Mouse (Mus musculus) embryonic facial prominence, embryonic 10.5 days (tissue): ENCODE results near the gene Gm28051. TPM values are rescaled to one million over a fixed set of nuclear protein-coding genes. Genes with fewer than 3 reads are reported as not detected.

Experiments
- DNase-seq: peaks from one replicate; pipeline ENCODE4 v3.0.0-alpha.2; 2017; ENCODE audit warnings: low spot score
- H3K27ac ChIP-seq: fragments of 300-500 bp; sonication (generic); replicated peaks from 2 replicates; pipeline ENCODE4 v1.5.1; 2016; ENCODE audit warnings: mild to moderate bottlenecking
- H3K27me3 ChIP-seq: fragments of 300-500 bp; sonication (generic); replicated peaks from 2 replicates; pipeline ENCODE4 v1.6.1; 2016; ENCODE audit warnings: low read depth, mild to moderate bottlenecking; ENCODE audit not compliant: poor library complexity, severe bottlenecking
- H3K36me3 ChIP-seq: fragments of 300-500 bp; sonication (generic); replicated peaks from 2 replicates; pipeline ENCODE4 v1.6.1; 2016; ENCODE audit warnings: mild to moderate bottlenecking, moderate library complexity
- H3K4me1 ChIP-seq: fragments of 300-500 bp; sonication (generic); 2 replicates; pipeline ENCODE4 v1.6.1; 2016
- H3K4me3 ChIP-seq: fragments of 300-500 bp; sonication (generic); 2 replicates; pipeline ENCODE4 v1.5.1; 2016; ENCODE audit warnings: mild to moderate bottlenecking, moderate library complexity
- H3K9me3 ChIP-seq: fragments of 300-500 bp; sonication (generic); 2 replicates; pipeline ENCODE4 v1.6.1; 2016; ENCODE audit warnings: mild to moderate bottlenecking
- WGBS: fragments of 180-500 bp; shearing (Covaris S2); methylation state at CpG from one replicate; pipeline ENCODE4 v1.1.7; 2016; 5-methylcytosine and 5-hydroxymethylcytosine counted together
- polyA plus RNA-seq: library from polyadenylated mRNA; unstranded; fragments of >200 nt; fragmentation: Nextera tagmentation; extraction: Ambion mirVana; gene quantifications from 2 replicates; pipeline ENCODE4 v1.2.1, GENCODE M21; 2016

Gm28051 gene
- polyA plus RNA-seq, 1 experiment from 2014 or later, result not detected

GRCm38 (mm10) chr12:102713153-102713865 is 44.3 kb downstream of the Gm28051 start:
- Histone ChIP-seq H3K4me3 (no peak overlapping the region), H3K9me3 (no peaks in the 10 kb centered on the region), H3K27me3 (no peaks in the 10 kb centered on the region), H3K27ac (no peak overlapping the region), H3K36me3 (no peaks in the 10 kb centered on the region), H3K4me1 (peaks cover 13% of the 10 kb centered on the region)
- 74% methylated on average over 20 of the region's 20 CpGs for WGBS
- DNase-seq, result no peak

- H3K4me1 ChIP-seq, result peaks cover 18% of the 10 kb centered on the region
- no peak overlapping the region for H3K4me3 ChIP-seq
- DNase-seq, result no peak
- WGBS, result 55% methylated on average over 4 of the region's 4 CpGs
- H3K36me3 ChIP-seq, result no peaks in the 10 kb centered on the region
- no peaks in the 10 kb centered on the region for H3K9me3 ChIP-seq
- H3K27me3 ChIP-seq, result peaks cover 11% of the 10 kb centered on the region; the same call in 1 of the 2 replicates
- no peak overlapping the region for H3K27ac ChIP-seq
Observed at GRCm38 (mm10) chr12:102710851-102711375, 46.7 kb downstream of the Gm28051 start.

GRCm38 (mm10) chr12:102709896-102710295 is 47.7 kb downstream of the Gm28051 start:
- 89% methylated on average over 5 of the region's 5 CpGs for WGBS
- Histone ChIP-seq H3K36me3 (no peaks in the 10 kb centered on the region), H3K27ac (no peak overlapping the region), H3K9me3 (no peaks in the 10 kb centered on the region), H3K4me1 (peaks cover 27% of the 10 kb centered on the region), H3K4me3 (no peak overlapping the region), H3K27me3 (peaks cover 11% of the 10 kb centered on the region; the same call in 1 of the 2 replicates)
- DNase-seq, result no peak

- Histone ChIP-seq H3K27ac (no peak overlapping the region), H3K27me3 (peaks cover 20% of the 10 kb centered on the region), H3K36me3 (no peaks in the 10 kb centered on the region), H3K4me1 (peaks cover 41% of the 10 kb centered on the region), H3K4me3 (no peak overlapping the region), H3K9me3 (no peaks in the 10 kb centered on the region)
- WGBS, result 85% methylated on average over 11 of the region's 11 CpGs
- no peak for DNase-seq
Observed at GRCm38 (mm10) chr12:102708220-102708619, 49.3 kb downstream of the Gm28051 start.

GRCm38 (mm10) chr12:102706833-102707463 is 50.6 kb downstream of the Gm28051 start:
- H3K27ac ChIP-seq, result no peak overlapping the region
- H3K4me3 ChIP-seq, result no peak overlapping the region
- no peak for DNase-seq
- H3K9me3 ChIP-seq, result no peaks in the 10 kb centered on the region
- WGBS, result 80% methylated on average over 10 of the region's 10 CpGs
- no peaks in the 10 kb centered on the region for H3K36me3 ChIP-seq
- H3K27me3 ChIP-seq, result peaks cover 20% of the 10 kb centered on the region
- H3K4me1 ChIP-seq, result peaks cover 53% of the 10 kb centered on the region

GRCm38 (mm10) chr12:102705906-102706640 is 51.5 kb downstream of the Gm28051 start:
- 74% methylated on average over 6 of the region's 6 CpGs for WGBS
- no peaks in the 10 kb centered on the region for H3K9me3 ChIP-seq
- H3K27ac ChIP-seq, result no peak overlapping the region
- no peak for DNase-seq
- H3K27me3 ChIP-seq, result peaks cover 20% of the 10 kb centered on the region
- H3K4me1 ChIP-seq, result peaks cover 53% of the 10 kb centered on the region
- 0 out of 2 replicates have a peak, but pooled peaks cover 2% of the 10 kb centered on the region for H3K36me3 ChIP-seq
- peak overlapping the region; percentile 77 for H3K4me3 ChIP-seq

- Histone ChIP-seq H3K4me3 (peak overlapping the region; percentile 77), H3K36me3 (0 out of 2 replicates have a peak, but pooled peaks cover 4% of the 10 kb centered on the region), H3K27me3 (peaks cover 20% of the 10 kb centered on the region), H3K9me3 (no peaks in the 10 kb centered on the region), H3K27ac (peak overlapping the region; percentile 88), H3K4me1 (peaks cover 54% of the 10 kb centered on the region)
- 3% methylated on average over 34 of the region's 45 CpGs for WGBS
- peak; percentile 87 for DNase-seq
Observed at GRCm38 (mm10) chr12:102705216-102705871, 52.2 kb downstream of the Gm28051 start.

- Histone ChIP-seq H3K4me3 (peak within 1 kb of the TSS; percentile 77), H3K36me3 (0 out of 2 replicates have a peak, but pooled peaks cover 4% of the 10 kb centered on the region), H3K4me1 (peaks cover 59% of the 10 kb centered on the region), H3K27ac (peak within 1 kb of the TSS; percentile 88), H3K9me3 (no peaks in the 10 kb centered on the region), H3K27me3 (peaks cover 20% of the 10 kb centered on the region)
- peak; percentile 82 for DNase-seq
- WGBS, result 1% methylated on average over 99 of the region's 105 CpGs
Observed at GRCm38 (mm10) chr12:102704457-102705198, 52.9 kb downstream of the Gm28051 start, which contains the start of gene Itpk1. TSS of gene Itpk1 (minus strand) at chr12:102704930.

GRCm38 (mm10) chr12:102703921-102704408 is 53.6 kb downstream of the Gm28051 start:
- Histone ChIP-seq H3K4me1 (peaks cover 66% of the 10 kb centered on the region), H3K27ac (peak overlapping the region; percentile 82)

GRCm38 (mm10) chr12:102703441-102703840 is 54.1 kb downstream of the Gm28051 start:
- H3K27me3 ChIP-seq, result peaks cover 20% of the 10 kb centered on the region
- 43% methylated on average over 6 of the region's 6 CpGs for WGBS
- DNase-seq, result no peak
- no peaks in the 10 kb centered on the region for H3K9me3 ChIP-seq
- H3K4me3 ChIP-seq, result peak overlapping the region; percentile 77
- H3K27ac ChIP-seq, result no peak overlapping the region; the same call in 1 of the 2 replicates
- H3K36me3 ChIP-seq, result 0 out of 2 replicates have a peak, but pooled peaks cover 4% of the 10 kb centered on the region
- peaks cover 71% of the 10 kb centered on the region for H3K4me1 ChIP-seq

More at GRCm38 (mm10) chr12:102703921-102704408, 53.6 kb downstream of the Gm28051 start:
- DNase-seq, result peak; percentile 32
- Histone ChIP-seq H3K27me3 (peaks cover 20% of the 10 kb centered on the region), H3K9me3 (no peaks in the 10 kb centered on the region), H3K36me3 (0 out of 2 replicates have a peak, but pooled peaks cover 4% of the 10 kb centered on the region), H3K4me3 (peak overlapping the region; percentile 77)
- 5% methylated on average over 17 of the region's 17 CpGs for WGBS

GRCm38 (mm10) chr12:102703111-102703412 is 54.5 kb downstream of the Gm28051 start:
- Histone ChIP-seq H3K27me3 (peaks cover 20% of the 10 kb centered on the region), H3K36me3 (0 out of 2 replicates have a peak, but pooled peaks cover 4% of the 10 kb centered on the region), H3K4me1 (peaks cover 72% of the 10 kb centered on the region), H3K27ac (peak overlapping the region; percentile 71), H3K9me3 (no peaks in the 10 kb centered on the region), H3K4me3 (peak overlapping the region; percentile 77)
- peak; percentile 25 for DNase-seq
- WGBS, result 4% methylated on average over 4 of the region's 4 CpGs
